Mouse (Mus musculus) left cerebral cortex, postnatal 25 days (tissue): Measurements from ENCODE around the gene Lsamp. TPM values are rescaled to one million over a fixed set of nuclear protein-coding genes. Genes with fewer than 3 reads are reported as not detected.
A peak's percentile ranks its signal among the peaks of the same experiment; 100 is the strongest.

ENCODE experiments used
- DNase-seq, 2 experiments: peaks; one replicate each; pipeline ENCODE4 v3.0.0; 2022; ENCODE audit warnings: low spot score in 2 of 2, mixed read lengths in 1 of 2
- intact Hi-C: fragments of 180-260 bp; cut with DNase I; formaldehyde crosslinking; loops from one replicate; pipeline ENCODE4 v1.15.1; 2025
- total RNA-seq, 2 experiments: library from RNA; stranded (reverse); gene quantifications; 2 replicates each; pipeline ENCODE4 v1.2.3; 2021

Lsamp gene
- 100 to 1,000 TPM; 232 to 262 TPM for total RNA-seq

GRCm38 (mm10) chr16:39984205-39984634, at the start of gene Lsamp:
Gene Lsamp, plus strand, starts transcription at chr16:39984361.
- peak; percentile 93 to 94 for DNase-seq
- intact Hi-C loops = loop anchor here (1.0 to 10.0 kb wide), 5 partner anchors 669 to 1261 kb away; no protein-coding TSS in a partner anchor

DNA sequence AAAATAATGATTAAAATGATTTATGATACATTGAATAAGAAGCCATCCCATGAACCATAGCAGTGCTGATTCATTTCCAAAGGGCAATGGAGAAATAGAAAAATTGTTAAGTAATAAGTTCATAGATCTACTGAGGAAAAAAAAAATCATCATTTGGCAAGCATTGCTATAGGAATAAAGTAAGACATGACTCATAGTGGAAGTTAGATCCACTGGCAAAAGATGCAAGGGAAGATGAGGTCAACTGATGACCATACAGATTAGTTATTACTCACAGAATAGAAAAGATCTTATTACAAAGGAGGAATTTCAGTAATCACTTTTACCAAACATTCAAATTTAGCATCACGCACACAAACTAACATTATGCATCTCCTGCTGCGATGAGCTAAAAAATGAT, 26.5 kb upstream of the Lsamp start:
- no peak for DNase-seq
- intact Hi-C loops = no loop called here

- no peak for DNase-seq
- intact Hi-C loops = no loop called here
Measured at GRCm38 (mm10) chr16:39972712-39973111, 11.4 kb upstream of the Lsamp start.

- DNase-seq = peak; percentile 45 to 60
- intact Hi-C loops = loop anchor here (1.0 to 10.0 kb wide), 5 partner anchors 670 to 1260 kb away; no protein-coding TSS in a partner anchor
Measured at GRCm38 (mm10) chr16:39984635-39985291, 602 bp downstream of the Lsamp start.

GRCm38 (mm10) chr16:39988466-39988865, 4.3 kb downstream of the Lsamp start:
- DNase-seq = peak in 1 of 2 experiments; percentile 9
- intact Hi-C loops = loop anchor here (10.0 kb wide), 4 partner anchors 674 to 1256 kb away; no protein-coding TSS in a partner anchor

- no peak for DNase-seq
- intact Hi-C loops = no loop called here
Measured at GRCm38 (mm10) chr16:39994821-39995220, 10.7 kb downstream of the Lsamp start.

- intact Hi-C loops = no loop called here
- DNase-seq = no peak
Measured at GRCm38 (mm10) chr16:40008800-40009199, 24.6 kb downstream of the Lsamp start.

- intact Hi-C loops = no loop called here
- DNase-seq = no peak
Measured at GRCm38 (mm10) chr16:40011106-40011505, 26.9 kb downstream of the Lsamp start.

- peak in 1 of 2 experiments; percentile 19 for DNase-seq
- intact Hi-C loops = no loop called here
Measured at GRCm38 (mm10) chr16:40022611-40023010, 38.5 kb downstream of the Lsamp start.

GRCm38 (mm10) chr16:40036719-40037118, 52.6 kb downstream of the Lsamp start:
- no peak for DNase-seq
- intact Hi-C loops = no loop called here

GRCm38 (mm10) chr16:40059546-40059945, 75.4 kb downstream of the Lsamp start:
- intact Hi-C loops = no loop called here
- no peak for DNase-seq

GRCm38 (mm10) chr16:40059968-40060367, 75.8 kb downstream of the Lsamp start:
- intact Hi-C loops = no loop called here
- DNase-seq = no peak

GRCm38 (mm10) chr16:40060491-40060890, 76.3 kb downstream of the Lsamp start:
- DNase-seq = peak in 1 of 2 experiments; percentile 12
- intact Hi-C loops = no loop called here

- no peak for DNase-seq
- intact Hi-C loops = no loop called here
Measured at GRCm38 (mm10) chr16:40075556-40075955, 91.4 kb downstream of the Lsamp start.

DNA sequence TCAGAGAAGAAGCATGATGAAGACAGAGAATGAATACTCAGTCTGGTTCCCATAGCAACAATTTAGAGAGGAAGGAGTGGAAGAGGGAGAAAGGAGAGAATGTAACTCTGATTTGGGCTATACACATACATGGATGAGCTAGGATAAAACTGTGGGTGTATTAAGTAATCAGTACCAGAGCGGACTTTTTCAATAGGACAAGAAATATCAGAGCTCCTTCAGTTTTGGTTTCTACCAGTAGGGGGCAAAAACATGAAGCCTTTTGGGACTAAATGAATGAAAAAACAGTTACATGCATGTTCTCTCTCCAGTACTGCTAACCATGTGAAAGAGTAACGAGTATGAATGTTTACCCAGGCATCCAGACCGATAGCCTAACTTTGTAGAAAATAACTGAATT, 96.1 kb downstream of the Lsamp start:
- peak; percentile 22 to 26 for DNase-seq
- intact Hi-C loops = no loop called here

DNA sequence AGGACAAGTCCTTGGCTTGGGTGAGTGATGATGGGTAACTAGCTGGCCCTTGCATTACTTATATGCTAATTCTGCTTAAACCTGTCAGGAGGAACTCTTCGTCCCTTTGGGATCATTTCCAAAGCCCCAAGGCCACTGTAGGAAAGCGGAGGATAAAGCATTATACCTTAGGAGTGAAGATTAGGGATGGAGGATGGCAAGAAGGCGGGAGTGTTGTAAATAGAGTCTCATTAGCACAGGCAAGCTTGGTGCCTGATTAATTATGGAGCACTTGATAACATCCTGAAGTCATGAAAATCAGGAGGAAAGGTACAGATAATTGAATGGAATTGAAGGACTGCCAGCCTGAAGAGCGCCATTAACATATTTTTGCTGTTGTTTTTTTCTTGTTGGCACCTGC, 120.2 kb downstream of the Lsamp start:
- DNase-seq = no peak
- intact Hi-C loops = no loop called here

GRCm38 (mm10) chr16:40182918-40183317, 198.8 kb downstream of the Lsamp start:
- intact Hi-C loops = no loop called here
- DNase-seq = no peak

DNA sequence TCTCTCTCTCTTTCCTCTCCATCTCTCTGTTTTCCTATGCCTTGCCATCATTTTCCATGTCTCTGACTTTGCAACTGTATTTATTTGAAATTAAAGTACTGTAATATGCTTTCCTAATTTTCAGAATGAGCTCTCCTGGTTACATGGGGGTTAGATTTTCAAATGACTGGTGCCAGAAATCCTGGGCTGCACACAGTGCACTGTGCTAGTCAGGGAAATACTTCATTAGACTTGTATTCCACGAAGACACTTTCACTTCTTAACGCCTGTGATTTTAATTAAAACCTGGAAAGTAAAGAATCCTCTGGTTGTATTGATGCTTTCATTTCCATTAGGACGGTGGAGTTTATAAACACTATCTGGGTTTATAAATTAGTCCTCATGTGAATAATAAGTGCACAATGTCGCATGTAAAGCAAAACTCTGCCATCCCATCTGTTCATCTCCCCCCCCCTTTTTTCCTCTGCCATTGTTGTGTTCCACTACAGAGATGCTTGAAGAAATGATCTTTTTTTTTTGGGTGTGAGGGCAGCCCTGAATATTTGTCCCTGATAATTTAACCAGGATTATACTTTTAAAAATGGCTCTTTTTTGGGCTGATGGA, 203.9 kb downstream of the Lsamp start:
- intact Hi-C loops = no loop called here
- no peak for DNase-seq

DNA sequence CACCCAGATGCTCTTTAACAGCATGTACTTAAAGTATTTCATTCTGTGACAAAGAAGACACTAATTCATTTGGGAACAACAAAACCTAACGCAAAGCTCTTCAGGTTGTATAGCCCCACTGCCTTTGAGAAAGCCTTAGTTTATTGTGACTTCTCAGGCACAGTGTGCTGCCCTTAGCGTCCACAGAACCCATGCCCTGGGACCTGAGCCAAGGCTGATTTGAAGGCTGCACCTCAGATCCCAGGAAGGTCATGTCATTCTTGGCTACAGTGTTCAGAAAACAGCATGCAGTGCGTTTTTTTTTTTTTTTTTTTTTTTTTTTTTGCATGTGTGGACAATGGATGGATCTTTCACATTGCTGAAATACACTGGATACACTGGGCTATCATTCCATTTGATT, 210.2 kb downstream of the Lsamp start:
- no peak for DNase-seq
- intact Hi-C loops = no loop called here

DNA sequence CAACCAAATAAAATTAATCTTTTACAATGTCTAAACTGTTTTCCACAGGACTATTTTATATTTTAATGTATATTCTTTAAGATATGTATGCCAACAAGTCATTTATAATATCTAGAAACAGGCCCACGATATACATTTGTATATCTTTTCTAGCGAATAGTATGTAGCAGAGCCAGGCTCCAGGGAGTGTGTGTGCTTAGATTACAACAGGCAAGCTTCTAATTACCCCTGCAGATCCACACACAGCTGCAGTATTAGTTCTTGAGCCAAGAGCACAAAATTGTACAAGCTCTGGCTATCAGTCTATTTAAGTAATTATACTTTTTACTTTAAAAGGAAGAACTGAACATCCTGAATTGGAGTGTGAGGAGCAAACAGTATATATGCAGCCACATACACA, 210.7 kb downstream of the Lsamp start:
- intact Hi-C loops = no loop called here
- DNase-seq = no peak

DNA sequence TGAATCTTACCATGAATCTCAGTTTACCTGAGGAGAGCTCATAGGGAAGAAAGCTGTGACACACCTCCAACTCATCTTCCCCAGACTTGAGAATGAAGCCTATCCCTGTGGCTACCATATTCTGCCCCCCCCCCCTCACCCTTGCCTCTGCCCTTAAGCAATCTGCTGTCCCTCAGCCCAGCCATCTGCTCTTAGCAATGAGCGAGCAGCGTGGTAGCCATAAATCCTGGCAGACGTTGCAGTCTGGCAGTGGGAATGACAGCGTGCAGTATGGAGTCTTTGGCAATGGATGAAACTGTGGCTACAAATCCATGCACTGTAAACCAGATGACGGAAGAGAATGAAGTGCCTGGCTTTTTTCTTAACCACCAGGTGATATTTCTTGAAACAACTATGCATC, 244.5 kb downstream of the Lsamp start:
- no peak for DNase-seq

More for the DNA sequence above, 244.5 kb downstream of the Lsamp start:
- intact Hi-C loops = no loop called here
